Mouse (Mus musculus): ENCODE results near the gene D330020A13Rik. TPM values are rescaled to one million over a fixed set of nuclear protein-coding genes. Genes with fewer than 3 reads are reported as not detected.

D330020A13Rik gene
- polyA plus RNA-seq, 1 experiment from 2014 or later: not detected

Other genes with a start within 250 kb of the D330020A13Rik start
- not detected in 2 replicates for gene Ninj2, start 201.0 kb upstream of the D330020A13Rik start, polyA plus RNA-seq (2016; fragmentation: Nextera tagmentation; extraction: Ambion mirVana)
- 0.05 and 0.11 TPM in 2 replicates for gene B4galnt3, start 195 bp downstream of the D330020A13Rik start, polyA plus RNA-seq (2016; fragmentation: Nextera tagmentation; extraction: Ambion mirVana)
- 49.0 and 49.9 TPM in 2 replicates for gene Kdm5a, start 69.8 kb downstream of the D330020A13Rik start, polyA plus RNA-seq (2016; fragmentation: Nextera tagmentation; extraction: Ambion mirVana)
- gene Ccdc77, start 70.0 kb downstream of the D330020A13Rik start, polyA plus RNA-seq (2016; fragmentation: Nextera tagmentation; extraction: Ambion mirVana): 29.6 and 29.7 TPM in 2 replicates
- 4.8 and 5.1 TPM in 2 replicates for gene Il17ra, start 168.9 kb downstream of the D330020A13Rik start, polyA plus RNA-seq (2016; fragmentation: Nextera tagmentation; extraction: Ambion mirVana)
- 0.49 and 0.79 TPM in 2 replicates for gene Tmem121b, start 199.4 kb downstream of the D330020A13Rik start, polyA plus RNA-seq (2016; fragmentation: Nextera tagmentation; extraction: Ambion mirVana)
- gene Hdhd5, start 237.0 kb downstream of the D330020A13Rik start, polyA plus RNA-seq (2016; fragmentation: Nextera tagmentation; extraction: Ambion mirVana): 21.0 and 21.6 TPM in 2 replicates